Mouse (Mus musculus) CD4-positive helper T cell, adult 2 months (primary cell): ENCODE data around the gene Gnai3.

Source experiments
- DNase-seq: peaks from one replicate; pipeline ENCODE4 v3.0.0-alpha.2; 2012; ENCODE audit warnings: low read depth, missing footprints, low spot score

The Gnai3 gene

DNA sequence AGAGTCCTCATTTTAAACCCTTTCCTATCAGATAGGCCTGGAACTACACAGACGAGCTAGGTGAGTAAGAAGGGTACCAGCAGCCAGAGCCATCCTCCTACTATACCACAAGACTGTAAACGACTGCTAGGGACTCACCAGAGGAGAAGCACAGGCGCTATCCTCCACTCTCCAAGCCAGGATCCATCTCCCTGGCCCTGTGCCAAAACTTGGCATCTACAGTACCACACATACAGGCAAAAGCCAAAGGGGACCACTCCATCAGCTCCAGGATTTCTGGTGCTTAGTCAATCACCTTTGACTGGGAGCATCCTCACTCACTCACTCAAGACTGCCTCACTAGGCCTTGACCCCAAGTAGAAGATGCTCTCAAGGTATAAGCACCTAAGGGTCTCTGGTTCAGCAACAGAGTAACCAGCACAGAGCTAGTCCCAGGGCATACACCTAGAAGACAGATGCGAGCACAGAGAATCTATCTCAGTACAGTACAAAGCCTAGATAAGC lies 62.0 kb downstream of the Gnai3 start:
- DNase-seq, result no peak

GRCm38 (mm10) chr3:108083161-108083560 lies 62.8 kb downstream of the Gnai3 start:
- no peak for DNase-seq

- no peak for DNase-seq
These were observed 63.6 kb downstream of the Gnai3 start for GRCm38 (mm10) chr3:108082251-108082875.

DNA sequence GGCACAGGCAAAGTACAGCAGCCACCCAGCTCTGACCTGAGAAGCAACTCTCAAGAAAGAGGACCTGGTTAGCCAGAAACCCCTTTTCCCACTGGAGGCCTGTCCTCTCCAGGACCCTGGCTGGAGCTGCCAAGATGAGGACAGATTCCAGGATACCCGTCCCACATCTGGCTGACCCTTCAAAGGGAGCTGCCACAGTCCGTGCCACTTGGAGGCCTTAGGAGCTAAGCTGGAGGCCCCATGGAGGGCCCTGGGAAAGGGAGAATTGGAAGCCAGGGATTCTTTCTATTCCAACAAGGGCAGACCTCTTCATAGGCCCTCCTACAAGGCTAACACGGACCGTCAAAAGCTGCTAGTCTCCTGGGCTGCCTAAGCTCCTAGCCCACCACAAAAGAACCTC lies 64.3 kb downstream of the Gnai3 start:
- no peak for DNase-seq

DNA sequence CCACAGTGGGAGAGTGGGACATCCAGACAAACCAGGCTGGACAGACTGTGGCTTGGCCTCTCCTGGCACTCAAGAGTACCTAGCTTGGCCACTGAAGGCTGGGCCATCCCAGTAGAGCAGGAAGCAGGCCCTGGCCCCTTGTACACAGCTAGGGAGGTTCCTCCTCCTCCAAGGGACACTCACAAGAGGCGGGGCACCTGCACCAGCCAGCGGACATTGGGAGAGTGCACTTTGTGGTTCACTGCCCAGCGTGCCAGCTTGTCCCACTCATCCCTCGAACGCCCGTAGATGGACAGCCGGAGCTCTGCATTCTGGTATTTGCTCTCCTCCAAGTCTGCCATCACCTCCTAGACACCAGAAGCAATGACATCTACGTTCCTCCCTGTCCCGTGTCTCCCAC lies 69.1 kb downstream of the Gnai3 start:
- no peak for DNase-seq

- no peak for DNase-seq
These were observed 72.9 kb downstream of the Gnai3 start for GRCm38 (mm10) chr3:108072983-108073569.

- peak; percentile 75 for DNase-seq
These were observed 75.4 kb downstream of the Gnai3 start for GRCm38 (mm10) chr3:108070295-108071293.

DNA sequence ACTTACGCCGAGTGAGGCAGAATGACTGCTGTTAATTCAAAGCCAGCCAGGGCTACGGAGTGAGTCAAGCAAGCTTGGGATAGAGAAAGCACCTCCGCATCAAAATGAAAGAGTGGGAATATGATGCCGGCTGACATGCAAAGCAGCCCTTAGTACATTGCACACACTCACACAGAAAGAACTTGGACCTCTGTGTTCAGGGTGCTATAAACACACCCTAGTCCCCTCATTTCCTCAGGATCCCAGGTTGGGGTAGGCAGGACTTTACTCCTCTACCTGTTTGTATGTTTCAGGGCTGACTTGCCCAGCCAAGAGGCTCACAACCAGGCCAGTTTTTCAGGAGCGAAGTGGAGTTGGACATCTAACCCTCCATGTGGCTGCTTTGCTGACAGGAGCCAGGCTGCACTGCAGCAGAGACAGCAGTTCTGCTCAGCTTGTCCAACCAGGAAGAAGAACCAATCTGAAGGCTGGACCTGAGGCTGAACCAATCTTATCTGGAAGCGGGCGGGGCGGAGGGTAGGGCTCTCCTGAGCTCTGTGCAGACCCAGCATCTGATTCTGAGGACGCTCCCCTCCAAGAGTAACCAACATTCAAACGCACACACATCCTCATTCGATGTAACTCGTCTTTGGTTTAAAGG lies 76.6 kb downstream of the Gnai3 start:
- no peak for DNase-seq

- no peak for DNase-seq
These were observed 77.1 kb downstream of the Gnai3 start for GRCm38 (mm10) chr3:108068826-108069225.

GRCm38 (mm10) chr3:108067370-108067934 lies 78.5 kb downstream of the Gnai3 start:
- DNase-seq, result no peak

GRCm38 (mm10) chr3:108065551-108065950 lies 80.4 kb downstream of the Gnai3 start:
- DNase-seq, result no peak

DNA sequence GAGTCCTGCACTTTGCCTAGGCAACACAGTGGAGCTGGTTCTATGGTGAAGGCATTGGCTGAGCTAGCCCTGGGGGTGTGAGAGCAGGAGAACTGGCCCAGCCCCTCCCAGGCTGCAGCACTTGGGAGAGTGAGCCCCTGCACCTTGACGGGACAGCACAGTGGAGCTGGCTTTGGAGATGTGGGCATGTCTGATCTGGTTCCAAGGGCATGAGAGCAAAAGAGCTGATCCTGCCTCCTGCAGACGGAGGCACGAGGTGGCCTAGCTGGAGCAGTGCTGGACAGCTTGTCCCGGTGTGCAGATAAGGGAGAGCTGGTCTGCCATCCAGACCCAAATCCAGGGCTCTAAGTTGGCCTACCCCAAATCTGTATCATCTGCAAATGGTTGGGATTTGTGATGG lies 81.3 kb downstream of the Gnai3 start:
- DNase-seq, result no peak

DNA sequence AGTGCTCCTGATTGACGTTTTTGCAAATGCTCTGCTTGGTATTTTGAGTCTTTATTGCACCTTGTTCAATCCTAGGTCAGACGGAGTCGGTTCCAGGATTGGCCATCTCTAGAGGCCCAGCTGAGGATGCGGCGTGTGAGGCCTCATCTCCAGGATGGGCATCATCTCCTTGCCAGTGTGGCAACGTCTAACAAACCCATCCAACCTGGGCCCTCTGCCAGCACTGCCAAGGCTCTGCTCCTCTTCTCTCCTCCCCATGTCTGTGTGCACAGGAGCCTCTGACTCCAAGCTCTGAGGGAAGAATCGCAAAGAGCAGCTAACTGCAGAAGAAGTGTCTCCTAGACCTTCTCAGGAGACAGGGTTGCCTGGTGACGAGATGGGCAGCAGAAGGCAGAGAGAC lies 83.3 kb downstream of the Gnai3 start:
- no peak for DNase-seq

GRCm38 (mm10) chr3:108061420-108061819 lies 84.5 kb downstream of the Gnai3 start:
- peak; percentile 78 for DNase-seq
